Mouse (Mus musculus) kidney, adult 2 months (tissue): ENCODE data around the gene Celsr1. TPM values are rescaled to one million over a fixed set of nuclear protein-coding genes. Genes with fewer than 3 reads are reported as not detected.
"Not testable (repeated sequence)": the region's sequence is repeated elsewhere in the genome, so short reads cannot be mapped to it uniquely, and the experiment has no call there.

Experiments
- DNase-seq: peaks from one replicate; pipeline ENCODE4 v3.0.0; 2021
- H3K27ac ChIP-seq: fragments of 200-500 bp; 2 replicates; pipeline ENCODE4 v1.5.1; 2012; ENCODE audit warnings: low read depth, low read length, control low read depth, inconsistent platforms; ENCODE audit not compliant: insufficient read depth
- H3K27me3 ChIP-seq: fragments of 200-500 bp; replicated peaks from 2 replicates; pipeline ENCODE4 v1.6.1; 2012; ENCODE audit warnings: mild to moderate bottlenecking, moderate library complexity, low read length, inconsistent platforms; ENCODE audit not compliant: control insufficient read depth, insufficient read depth
- H3K36me3 ChIP-seq: fragments of 200-500 bp; 2 replicates; pipeline ENCODE4 v1.6.1; 2012; ENCODE audit warnings: mild to moderate bottlenecking, moderate library complexity, low read length, inconsistent platforms; ENCODE audit not compliant: control insufficient read depth, insufficient read depth
- H3K4me1 ChIP-seq: fragments of 200-500 bp; 2 replicates; pipeline ENCODE4 v1.6.1; 2011; ENCODE audit warnings: low read length; ENCODE audit not compliant: control insufficient read depth, insufficient read depth
- H3K4me3 ChIP-seq: fragments of 200-500 bp; 2 replicates; pipeline ENCODE4 v1.5.1; 2011; ENCODE audit warnings: mild to moderate bottlenecking, low read depth, low read length, control low read depth; ENCODE audit not compliant: insufficient read depth
- CTCF ChIP-seq: fragments of 200-500 bp; conservative IDR thresholded peaks from 2 replicates; pipeline ENCODE4 v1.5.1; 2011; ENCODE audit warnings: low read depth, mild to moderate bottlenecking, control low read depth, low read length, moderate library complexity, mixed read lengths; ENCODE audit not compliant: insufficient read depth, insufficient read length
- POLR2A ChIP-seq: fragments of 200-500 bp; IDR thresholded peaks from one replicate; pipeline ENCODE4 v1.6.1; 2011; ENCODE audit warnings: low read depth, low read length, control low read depth
- WGBS: fragments of 180-500 bp; shearing (Covaris S2); methylation state at CpG from one replicate; pipeline ENCODE4 v1.1.7; 2018; 5-methylcytosine and 5-hydroxymethylcytosine counted together
- polyA plus RNA-seq: library from polyadenylated mRNA; depleted of rRNA; stranded (reverse); fragments of >200 nt; gene quantifications from 2 replicates; pipeline ENCODE4 v1.2.3, GENCODE M21; 2012; rRNA removed

The Celsr1 gene
- polyA plus RNA-seq, 1 experiment = 12.4 TPM

DNA sequence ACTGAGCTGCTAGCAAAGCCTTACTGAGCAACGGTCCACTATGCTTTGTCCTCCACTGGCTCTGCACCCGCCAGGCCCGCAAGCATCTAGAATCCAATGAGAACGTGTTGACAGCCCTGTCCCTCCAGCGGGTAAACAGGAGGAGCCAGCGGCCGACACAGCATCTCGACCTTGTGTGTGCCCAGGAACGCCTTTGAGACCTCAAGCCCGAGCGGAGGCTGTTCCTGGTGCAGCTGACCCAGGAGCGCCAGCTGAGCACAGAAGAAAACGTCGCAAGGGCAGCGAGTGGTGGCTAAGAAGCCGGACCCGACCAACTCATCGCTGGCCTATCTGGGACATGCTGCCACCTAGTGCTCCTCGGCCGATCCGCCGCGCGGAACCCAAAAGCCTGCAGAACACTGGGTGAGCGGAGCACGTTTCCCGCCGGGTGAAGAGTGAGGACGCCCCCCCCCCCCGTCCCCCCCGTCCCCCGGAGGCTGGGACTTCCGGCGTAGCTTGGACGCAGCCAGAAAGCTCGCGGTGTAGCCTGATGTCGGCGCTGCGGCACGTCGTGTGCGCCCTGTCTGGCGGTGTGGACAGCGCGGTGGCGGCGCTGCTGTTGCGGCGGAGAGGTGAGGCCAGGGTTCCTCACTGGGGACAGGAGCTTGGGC is 154.6 kb downstream of the Celsr1 start, which contains the start of gene Trmu:
Gene Trmu (plus strand): TSS at position 465 of the 650 bp plus-strand sequence.
- no peaks in the 10 kb centered on the region for H3K36me3 ChIP-seq
- under 1% methylated on average over 49 of the region's 50 CpGs for WGBS

DNA sequence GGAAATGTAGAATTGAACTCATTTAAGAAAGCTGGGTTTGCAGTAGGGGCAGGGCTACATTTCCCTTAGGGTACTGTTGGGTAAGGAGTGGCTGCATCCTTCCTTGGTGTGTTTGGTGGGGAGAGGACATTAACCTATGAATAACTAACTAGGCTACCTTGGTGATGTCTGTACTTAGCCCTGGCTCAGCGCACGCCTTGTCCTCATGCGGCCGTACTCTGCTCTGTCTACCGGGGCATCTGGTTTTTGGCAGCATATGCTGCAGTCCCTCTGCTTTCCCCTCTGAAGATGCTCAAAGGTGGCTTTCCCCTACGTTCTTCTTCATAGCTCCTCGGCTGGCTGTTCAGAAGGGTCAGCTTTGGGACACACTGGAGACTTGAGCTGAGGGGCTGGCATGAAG is 156.2 kb downstream of the Celsr1 start:
- no peak for TF ChIP-seq POLR2A
- TF ChIP-seq CTCF = no peak
- 66% methylated on average over 7 of the region's 7 CpGs for WGBS
- peak; percentile 80 for DNase-seq

More for the DNA sequence above, 154.6 kb downstream of the Celsr1 start, which contains the start of gene Trmu:
- TF ChIP-seq CTCF = peak; percentile 63
- TF ChIP-seq POLR2A = peak; percentile 23
- Histone ChIP-seq H3K4me1 (peaks cover 15% of the 10 kb centered on the region; the same call in 1 of the 2 replicates), H3K27ac (peak within 1 kb of the TSS; percentile 58), H3K4me3 (peak within 1 kb of the TSS; percentile 83), H3K27me3 (no peaks in the 10 kb centered on the region)
- DNase-seq = peak; percentile 97

DNA sequence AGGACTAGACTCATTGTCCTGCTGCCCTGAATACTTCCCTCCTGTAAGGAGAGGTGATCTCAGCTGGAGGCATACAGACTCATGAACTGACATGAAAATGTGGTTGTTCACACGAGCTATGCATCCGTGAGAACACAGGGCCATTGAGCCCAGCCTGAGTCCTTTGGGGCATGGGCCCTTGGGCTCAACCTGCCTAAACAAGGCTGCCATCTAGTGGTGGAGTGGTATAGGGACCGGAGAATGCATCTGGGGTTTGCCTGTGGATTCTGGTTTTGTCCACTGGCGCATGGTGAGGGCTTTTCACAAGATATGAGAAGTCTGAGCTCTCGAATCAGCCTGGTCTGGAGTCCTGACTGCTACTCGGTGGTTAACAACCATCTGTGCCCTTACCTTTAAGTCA is 165.9 kb downstream of the Celsr1 start:
- TF ChIP-seq CTCF (peak; percentile 96), POLR2A (no peak)
- no peaks in the 10 kb centered on the region for H3K4me1 ChIP-seq
- DNase-seq = peak; percentile 82
- 44% methylated on average over 6 of the region's 6 CpGs for WGBS
- no peaks in the 10 kb centered on the region for H3K36me3 ChIP-seq
- no peaks in the 10 kb centered on the region for H3K27me3 ChIP-seq
- H3K4me3 ChIP-seq = no peak overlapping the region
- no peak overlapping the region for H3K27ac ChIP-seq

More for the DNA sequence above, 156.2 kb downstream of the Celsr1 start:
- Histone ChIP-seq H3K27me3 (no peaks in the 10 kb centered on the region), H3K36me3 (no peaks in the 10 kb centered on the region), H3K4me3 (no peak overlapping the region), H3K4me1 (peaks cover 15% of the 10 kb centered on the region; the same call in 1 of the 2 replicates), H3K27ac (no peak overlapping the region)

DNA sequence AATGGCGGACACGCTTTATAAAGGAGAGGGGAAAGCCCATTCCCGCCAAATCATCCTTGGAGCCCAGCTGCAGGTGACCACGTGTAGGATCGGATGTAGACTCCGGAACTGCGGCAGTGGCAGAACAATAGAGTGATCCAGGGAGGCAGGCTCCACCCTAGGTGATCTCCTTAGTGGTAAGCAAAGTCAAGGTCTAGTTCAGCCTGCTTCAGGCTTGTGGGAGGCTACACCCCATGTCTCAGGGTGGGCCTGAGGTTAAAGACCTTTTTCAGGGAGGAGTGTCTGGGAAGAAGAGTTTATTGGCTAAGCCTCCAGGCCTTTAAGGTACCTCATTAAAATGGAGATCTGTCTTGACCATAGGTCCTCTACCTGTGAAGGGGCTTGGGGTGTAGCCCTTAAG is 167.7 kb downstream of the Celsr1 start:
- not testable (repeated sequence) for H3K4me1 ChIP-seq, H3K36me3 ChIP-seq, H3K27me3 ChIP-seq, H3K27ac ChIP-seq, H3K4me3 ChIP-seq, DNase-seq
- 92% methylated on average over 7 of the region's 7 CpGs for WGBS

DNA sequence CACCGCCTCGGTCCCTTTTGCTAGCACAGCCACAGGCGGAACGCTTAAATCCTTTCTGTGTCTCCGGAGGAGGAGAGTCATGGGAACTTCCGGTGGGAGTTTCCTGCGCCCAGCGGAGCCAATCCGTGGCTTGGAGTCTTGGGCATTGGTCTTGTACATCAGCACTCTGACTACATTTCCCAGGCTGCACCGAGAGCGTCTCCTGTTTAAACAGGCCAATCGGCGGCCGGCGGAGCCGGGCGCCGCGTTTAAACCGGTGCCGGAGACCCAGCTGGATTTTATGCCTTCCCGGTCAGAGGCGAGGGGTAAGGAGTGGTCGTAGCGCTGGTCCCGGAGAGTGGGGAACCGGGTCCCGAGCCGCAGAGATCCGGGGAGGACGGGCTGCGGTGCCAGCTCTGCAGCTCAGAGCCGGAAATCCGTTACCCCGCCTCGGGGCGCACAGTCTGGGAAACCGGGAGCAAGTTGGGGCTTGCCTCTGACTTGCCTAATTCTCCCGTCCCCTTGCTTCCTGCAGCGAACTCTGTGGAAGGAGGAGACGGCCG is 174.0 kb downstream of the Celsr1 start, which contains the start of gene Gtse1:
Gene Gtse1 (plus strand): TSS at position 256 of the 542 bp plus-strand sequence.
- WGBS = under 1% methylated on average over 42 of the region's 42 CpGs
- H3K36me3 ChIP-seq = no peaks in the 10 kb centered on the region
- peak within 1 kb of the TSS; percentile 25; the same call in 1 of the 2 replicates for H3K27ac ChIP-seq
- H3K4me1 ChIP-seq = no peaks in the 10 kb centered on the region
- DNase-seq = peak; percentile 98
- H3K4me3 ChIP-seq = peak within 1 kb of the TSS; percentile 74
- H3K27me3 ChIP-seq = no peaks in the 10 kb centered on the region
- peak; percentile 58 for TF ChIP-seq POLR2A
- TF ChIP-seq CTCF = no peak

DNA sequence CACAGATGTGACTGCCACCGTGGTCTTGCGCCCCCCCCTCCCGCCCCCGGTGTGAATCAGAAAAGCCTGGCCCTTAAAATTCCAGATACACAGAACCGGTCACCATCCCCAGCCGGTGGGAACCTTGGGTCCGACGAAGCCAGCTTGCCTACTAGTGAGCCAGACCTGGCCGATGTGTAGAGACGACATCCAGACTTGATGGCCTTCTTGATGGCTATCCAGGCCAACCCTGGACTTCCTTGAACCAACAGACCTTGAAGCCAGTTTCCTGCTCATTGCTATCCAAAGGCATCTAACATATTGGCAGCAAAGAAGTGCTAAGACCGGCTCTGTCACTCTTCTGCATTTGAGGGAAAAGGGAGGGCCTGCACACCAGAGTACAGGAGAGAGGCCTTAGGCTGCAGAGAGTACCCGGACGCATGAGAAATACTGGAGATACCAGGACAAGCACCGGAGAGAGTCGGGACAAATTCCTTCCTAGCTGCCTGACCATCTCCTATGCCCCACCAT is 174.5 kb downstream of the Celsr1 start:
- Histone ChIP-seq H3K36me3 (no peaks in the 10 kb centered on the region), H3K27ac (peak overlapping the region; percentile 25; the same call in 1 of the 2 replicates), H3K4me3 (peak overlapping the region; percentile 74), H3K4me1 (no peaks in the 10 kb centered on the region), H3K27me3 (no peaks in the 10 kb centered on the region)
- no peak for DNase-seq
- TF ChIP-seq CTCF = no peak
- TF ChIP-seq POLR2A = no peak
- 8% methylated on average over 15 of the region's 15 CpGs for WGBS

DNA sequence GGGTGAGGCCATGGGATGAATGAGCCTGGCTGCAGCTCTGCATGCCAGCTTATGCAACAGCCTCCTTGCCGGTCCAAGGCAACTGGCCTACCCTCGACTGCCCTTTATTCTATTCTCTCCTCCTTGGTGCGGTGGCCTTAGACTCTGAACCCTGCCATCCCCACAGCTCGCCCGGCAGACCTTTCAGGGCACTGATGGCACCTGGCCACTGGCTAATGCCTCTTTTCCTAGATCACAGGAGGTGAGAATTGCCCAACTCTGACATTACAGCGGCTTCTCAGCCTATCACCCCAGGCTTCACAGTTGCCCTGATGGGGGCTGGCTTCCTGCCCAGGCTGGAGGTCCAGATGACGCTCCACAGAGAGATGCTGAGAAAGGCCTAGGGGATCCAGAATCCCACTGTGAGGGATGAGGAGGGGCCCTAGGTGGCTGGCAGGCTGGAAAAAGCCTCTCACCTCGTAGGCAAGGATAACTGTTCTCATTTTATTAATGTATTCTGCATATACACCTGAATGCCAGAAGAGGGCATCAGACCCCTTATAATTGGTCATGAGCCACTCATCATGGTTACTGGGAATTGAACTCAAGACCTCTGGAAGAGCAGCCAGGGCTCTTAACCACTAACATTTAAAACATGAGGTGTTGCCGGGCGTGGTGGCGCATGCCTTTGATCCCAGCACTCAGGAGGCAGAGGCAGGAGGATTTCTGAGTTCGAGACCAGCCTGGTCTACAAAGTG is 181.8 kb downstream of the Celsr1 start:
- 73% methylated on average over 12 of the region's 12 CpGs for WGBS
- Histone ChIP-seq H3K27ac (no peak overlapping the region), H3K27me3 (no peaks in the 10 kb centered on the region), H3K4me3 (no peak overlapping the region), H3K4me1 (no peaks in the 10 kb centered on the region), H3K36me3 (no peaks in the 10 kb centered on the region)
- no peak for TF ChIP-seq POLR2A
- no peak for TF ChIP-seq CTCF
- DNase-seq = peak; percentile 75

Other genes with a start within 250 kb of the Celsr1 start
- 51.4 and 60.7 TPM in 2 replicates for gene Cdpf1, start 222.1 kb downstream of the Celsr1 start, polyA plus RNA-seq
- gene Pkdrej, start 212.0 kb downstream of the Celsr1 start, polyA plus RNA-seq = 0.05 TPM in 2 replicates
- 17.1 and 19.3 TPM in 2 replicates for gene Ttc38, start 201.5 kb downstream of the Celsr1 start, polyA plus RNA-seq
- 0.74 and 0.98 TPM in 2 replicates for gene Gtse1, start 174.0 kb downstream of the Celsr1 start, polyA plus RNA-seq
- gene Trmu, start 154.5 kb downstream of the Celsr1 start, polyA plus RNA-seq = 29.2 and 31.7 TPM in 2 replicates
- 18.9 and 20.6 TPM in 2 replicates for gene Gramd4, start 23.9 kb upstream of the Celsr1 start, polyA plus RNA-seq
- gene Cerk, start 152.4 kb upstream of the Celsr1 start, polyA plus RNA-seq = 19.7 and 20.8 TPM in 2 replicates
- gene Tbc1d22a, start 180.7 kb upstream of the Celsr1 start, polyA plus RNA-seq = 31.7 and 34.5 TPM in 2 replicates